Mouse (Mus musculus): ENCODE data around the gene Ube2h.

Ube2h gene

DNA sequence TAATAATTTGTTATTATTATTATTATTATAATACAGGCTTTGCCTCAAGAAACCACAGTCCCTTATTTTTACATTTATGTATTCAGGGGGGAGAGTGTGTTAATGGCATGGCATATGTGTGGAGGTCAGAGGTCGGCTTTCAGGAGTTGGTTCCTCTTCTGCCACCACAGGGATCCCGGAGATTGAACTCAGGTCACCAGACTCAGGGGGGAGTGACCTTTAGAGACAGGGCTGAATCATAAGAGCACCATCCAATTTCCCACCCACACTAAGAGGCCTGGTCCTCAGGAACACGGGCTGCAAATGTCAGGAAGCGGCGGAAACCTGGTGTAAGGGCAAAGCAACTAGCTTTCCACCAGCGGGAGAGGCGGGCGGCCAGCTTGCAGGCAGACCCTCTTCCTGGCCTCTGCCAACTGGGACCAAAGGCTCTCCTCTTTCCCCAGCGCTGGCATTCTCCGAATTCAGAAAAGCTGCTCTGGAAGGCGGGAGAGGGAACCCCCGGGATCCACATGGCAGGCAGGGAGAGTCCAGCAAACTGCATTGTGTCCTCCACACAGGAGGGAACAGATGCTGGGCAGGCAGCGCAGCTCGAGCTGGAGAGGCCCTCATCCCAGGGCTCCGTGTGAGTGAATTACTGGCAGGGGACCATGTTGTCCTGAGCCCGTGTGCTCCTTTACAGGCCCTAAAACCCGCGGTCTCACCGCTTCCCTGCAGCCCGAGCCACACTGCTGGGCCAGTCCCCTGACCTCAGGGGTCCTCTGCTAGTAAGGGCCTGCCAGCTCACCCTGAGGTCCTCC is 99.8 kb downstream of the Ube2h start:
- no peak for DNase-seq (ENCODE audit: low spot score in 2 of 2)

DNA sequence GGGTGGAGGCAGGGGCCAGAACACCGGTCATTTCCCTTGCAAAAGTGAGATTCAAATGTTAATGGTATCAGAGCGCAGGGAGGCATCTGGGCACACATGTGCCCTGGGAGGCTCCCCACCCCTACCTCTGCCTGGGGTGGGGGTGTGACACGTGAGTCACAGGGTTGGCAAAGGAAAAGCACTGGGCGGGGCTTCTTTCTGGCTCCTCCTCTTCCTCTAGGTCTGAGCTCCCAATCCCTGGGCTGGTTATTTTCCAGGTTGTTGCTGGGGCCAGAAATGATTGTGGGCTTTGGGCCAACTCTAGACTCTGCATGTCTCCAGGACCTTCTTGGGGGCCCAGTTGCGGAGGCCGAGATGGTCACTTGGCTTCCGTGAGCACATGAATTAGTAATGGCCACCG is 108.2 kb downstream of the Ube2h start:
- DNase-seq (ENCODE audit: low spot score in 2 of 2), result no peak

DNA sequence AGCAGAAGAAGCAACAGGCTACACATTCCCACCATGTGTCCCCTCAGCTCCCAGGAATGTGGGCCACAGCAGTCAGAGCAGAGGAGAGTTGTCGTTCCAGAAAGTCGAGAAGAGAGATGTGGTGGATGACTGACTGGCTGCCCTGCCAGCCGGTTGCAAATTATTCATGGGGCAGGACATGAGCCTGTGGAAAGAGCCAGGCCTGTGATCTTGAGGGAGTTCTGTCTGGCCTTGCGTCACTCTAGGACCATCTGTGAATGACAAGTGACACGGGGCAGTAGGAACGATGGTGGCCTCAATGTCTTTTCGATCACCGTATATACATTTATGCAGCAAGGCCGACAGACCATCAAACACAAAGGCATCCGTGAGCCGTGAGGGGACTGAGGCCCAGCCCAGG is 108.7 kb downstream of the Ube2h start:
- DNase-seq (ENCODE audit: low spot score in 2 of 2), result no peak

DNA sequence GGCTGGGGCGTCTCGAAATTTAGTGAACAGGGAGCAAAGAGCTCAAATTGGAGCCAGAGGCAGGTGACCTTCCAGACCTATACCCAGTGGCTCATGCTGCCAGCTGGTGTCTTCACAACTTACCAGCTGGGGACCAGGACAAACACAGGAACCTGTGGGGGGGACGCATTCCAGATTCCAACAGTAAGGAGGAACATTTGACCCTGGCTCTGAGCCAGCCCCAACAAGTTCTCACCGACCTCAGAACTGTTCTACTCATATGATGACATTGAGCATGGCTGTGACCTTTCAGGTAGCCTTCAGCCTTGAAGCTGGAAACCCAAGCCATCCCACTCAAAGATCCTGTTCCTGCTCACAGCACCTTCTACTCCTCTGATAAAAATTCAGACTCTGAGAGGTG is 120.7 kb downstream of the Ube2h start:
- DNase-seq (ENCODE audit: low spot score in 2 of 2), result no peak

DNA sequence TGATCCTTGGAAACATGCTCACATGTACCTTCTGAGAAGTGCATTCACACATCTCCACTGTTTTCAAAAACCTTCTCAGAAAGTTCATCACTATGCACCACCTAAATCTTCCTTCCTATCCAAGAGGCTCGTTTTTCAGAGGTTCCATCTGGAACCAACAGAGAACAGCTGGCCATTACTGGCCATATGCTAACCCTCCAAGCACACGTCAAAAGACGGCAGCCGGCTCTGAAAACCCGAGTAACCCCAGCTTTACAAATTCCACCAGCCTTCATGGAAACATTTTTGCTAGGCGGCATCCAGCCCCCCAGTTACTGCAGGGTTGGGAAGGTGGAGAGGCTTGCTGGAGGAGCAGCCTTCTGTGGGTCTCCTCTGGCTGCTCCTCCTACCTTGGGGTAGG is 122.3 kb downstream of the Ube2h start:
- no peak for DNase-seq (ENCODE audit: low spot score in 2 of 2)

DNA sequence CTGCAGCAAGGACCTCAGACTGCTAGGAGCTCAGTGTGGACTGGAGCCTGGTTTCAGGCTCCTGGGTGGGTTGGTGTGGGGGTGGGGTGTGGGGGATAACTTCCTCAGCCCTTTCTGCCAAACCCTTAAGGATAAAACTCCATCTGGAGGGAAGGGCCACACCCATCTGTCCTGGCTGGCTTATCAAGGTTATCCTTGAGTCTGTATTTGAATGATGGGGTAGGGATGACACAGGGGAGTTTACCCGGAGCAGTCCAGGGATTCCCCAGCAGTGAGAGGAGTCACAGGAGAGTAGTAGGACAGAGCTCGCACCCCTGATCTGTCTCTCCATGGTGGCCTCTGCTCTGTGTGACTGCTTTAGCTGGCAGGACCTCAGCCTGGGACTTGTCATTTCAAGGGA is 124.0 kb downstream of the Ube2h start:
- no peak for DNase-seq (ENCODE audit: low spot score in 2 of 2)

DNA sequence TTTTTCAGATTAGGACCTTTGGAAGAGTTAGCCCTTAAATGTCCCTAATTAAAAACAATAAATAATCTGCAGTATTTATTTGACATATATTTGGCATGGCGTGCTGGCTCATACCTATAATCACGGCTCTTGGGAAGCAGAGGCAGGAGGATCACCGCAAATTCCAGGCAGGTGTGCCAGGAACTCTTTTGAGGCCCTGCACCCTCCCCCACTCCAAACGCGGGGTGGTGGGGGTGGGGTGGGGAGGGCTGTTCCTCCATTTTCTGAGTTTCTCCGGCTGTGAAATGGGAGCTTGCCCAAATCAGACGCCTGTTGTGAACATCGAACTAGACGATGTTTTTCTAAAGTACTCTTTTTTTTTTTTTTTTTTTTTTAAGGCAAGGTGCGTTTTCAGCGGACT is 125.3 kb downstream of the Ube2h start:
- no peak for DNase-seq (ENCODE audit: low spot score in 2 of 2)

DNA sequence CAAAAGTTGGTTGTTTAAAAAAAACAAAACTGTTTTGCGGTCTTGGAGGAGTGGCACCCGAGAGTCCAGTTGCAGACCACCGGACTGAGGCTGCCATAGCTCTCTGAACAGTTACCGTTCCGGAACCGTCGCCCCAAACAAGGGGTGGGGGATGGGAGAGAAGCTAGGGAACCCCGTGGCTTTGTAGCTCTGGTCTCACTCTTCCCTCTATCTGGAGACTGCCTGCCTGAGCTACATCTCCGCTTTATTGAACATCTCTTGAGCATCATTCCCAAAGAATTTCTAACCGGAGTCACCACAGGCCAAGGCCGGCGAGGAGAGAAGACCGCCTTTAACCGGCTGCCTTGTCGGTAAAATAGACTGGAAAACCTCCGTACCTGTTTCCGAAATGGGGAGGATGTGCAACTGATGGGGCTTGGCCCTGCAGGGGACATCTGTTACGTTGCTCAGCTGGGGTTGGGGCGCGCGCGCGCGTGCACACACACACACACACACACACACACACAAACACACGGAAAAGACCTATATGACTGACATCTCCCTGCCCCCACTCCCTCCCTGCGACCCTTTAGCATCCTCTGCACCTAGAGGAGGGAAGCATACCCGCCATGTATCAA is 126.2 kb downstream of the Ube2h start:
- DNase-seq (ENCODE audit: low spot score in 2 of 2), result no peak

DNA sequence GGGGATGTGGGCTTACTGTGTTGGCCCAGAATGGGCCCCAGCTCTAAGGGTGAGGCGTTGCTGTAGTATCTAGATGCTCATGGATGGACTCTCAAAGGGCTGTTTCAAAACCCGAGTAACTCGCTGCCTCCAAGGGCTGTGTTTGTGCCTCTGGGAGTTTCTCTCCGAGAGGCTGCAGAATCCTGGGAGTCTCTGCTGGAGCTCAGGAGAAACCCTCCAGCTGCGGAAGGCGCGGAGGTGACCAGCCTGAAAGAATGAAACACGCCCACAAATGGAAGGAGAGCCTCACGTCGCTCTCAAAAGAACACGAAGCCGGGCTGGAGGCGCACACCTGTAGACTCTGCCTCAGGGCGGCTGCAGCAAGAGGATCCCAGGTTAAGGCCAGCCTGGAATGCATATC is 127.0 kb downstream of the Ube2h start:
- no peak for DNase-seq (ENCODE audit: low spot score in 2 of 2)

DNA sequence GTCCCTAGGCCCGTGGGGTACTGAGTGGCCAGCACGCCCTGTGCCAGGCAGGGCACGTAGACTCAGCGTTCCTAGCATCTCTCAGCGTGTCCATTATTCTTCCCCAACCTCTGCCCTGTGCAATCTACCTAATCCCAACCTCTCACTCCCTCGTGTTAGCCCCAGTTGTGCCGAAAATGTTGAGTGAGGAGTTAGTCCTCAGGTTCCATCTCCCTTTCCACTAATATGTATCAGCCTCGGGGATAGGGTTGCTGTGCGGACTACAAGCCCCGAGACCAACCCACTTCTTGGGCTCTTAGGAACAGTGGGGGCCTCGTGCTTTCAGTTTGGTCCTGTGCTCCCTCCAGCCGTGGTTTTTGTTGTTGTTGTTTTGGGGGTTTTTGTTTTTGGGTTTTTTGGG is 127.8 kb downstream of the Ube2h start:
- no peak for DNase-seq (ENCODE audit: low spot score in 2 of 2)

DNA sequence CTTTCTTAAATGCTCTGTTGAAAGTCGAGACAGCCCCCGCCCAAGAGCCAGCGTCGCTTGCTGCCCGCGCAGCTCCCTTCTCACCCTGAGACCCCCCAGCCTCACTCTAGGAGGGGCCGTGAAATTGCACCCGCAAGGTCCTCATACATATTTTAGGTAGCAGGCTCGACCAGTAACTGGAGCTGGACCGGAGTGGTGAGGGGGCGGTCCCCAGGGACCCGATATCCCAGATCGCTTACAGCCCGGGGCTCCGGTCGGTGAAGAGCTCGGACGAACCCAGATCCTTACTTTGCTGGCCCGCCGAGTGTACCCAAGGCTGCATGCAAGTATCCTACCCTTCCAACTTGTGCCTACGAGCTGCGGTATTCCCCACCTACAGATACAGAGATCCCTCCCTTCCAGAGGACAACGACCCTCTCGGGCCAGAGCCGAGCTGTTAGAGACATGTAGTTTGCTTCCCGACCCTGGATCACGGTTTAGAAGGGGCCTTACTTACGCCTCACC is 128.4 kb downstream of the Ube2h start:
- DNase-seq (ENCODE audit: low spot score in 2 of 2), result no peak

GRCm38 (mm10) chr6:30175225-30175917 is 129.0 kb downstream of the Ube2h start:
- no peak for DNase-seq (ENCODE audit: low spot score in 2 of 2)

- no peak for DNase-seq (ENCODE audit: low spot score in 2 of 2)
Observed at GRCm38 (mm10) chr6:30174461-30175224, 129.7 kb downstream of the Ube2h start.

DNA sequence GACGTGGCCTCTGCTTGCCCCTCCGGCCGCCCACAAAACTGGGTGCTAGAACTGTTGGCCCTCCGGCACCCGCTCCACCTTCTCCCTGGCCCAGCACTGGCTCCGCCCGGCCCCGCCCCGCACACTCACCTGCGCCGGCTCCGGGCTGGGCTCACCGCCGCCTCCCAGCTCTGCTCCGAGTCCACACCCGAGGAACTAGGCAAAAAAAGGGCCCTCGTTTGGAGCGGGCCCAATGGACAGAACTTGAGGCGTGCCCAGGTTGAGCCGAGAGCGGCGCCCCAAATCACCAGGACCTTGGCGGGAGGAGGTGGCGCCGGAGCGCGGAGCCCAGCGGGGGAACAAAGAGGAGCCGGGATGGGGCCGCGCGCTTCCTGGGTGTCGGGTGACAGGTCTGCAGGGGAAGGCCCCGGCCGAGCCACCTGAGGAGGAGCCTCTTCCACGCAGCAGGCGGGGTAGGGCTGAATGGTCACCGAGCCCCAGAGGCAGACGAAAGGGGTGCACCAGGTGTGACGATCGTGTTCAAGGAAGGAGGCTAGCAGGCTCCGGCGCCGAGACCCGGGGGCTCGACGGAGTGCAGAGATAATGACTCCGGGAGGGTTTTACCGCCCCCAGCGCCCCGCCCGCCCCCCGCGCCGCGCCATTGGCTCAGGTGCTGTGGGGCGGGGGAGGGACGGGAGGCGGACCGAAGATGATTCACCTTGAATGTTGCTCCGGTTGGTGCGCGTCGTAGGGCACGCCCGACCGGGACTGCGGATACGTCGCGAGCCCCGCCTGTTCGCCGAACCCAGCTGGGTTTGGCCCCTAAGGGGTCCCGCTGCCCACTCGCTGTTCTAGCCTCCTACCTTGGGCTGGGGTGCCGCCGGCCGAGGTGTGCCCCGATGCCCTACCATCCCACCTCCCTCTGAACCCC is 130.5 kb downstream of the Ube2h start:
- DNase-seq (ENCODE audit: low spot score in 2 of 2), result no peak

- DNase-seq (ENCODE audit: low spot score in 2 of 2), result no peak
Observed at GRCm38 (mm10) chr6:30172820-30173550, 131.4 kb downstream of the Ube2h start.

- no peak for DNase-seq (ENCODE audit: low spot score in 2 of 2)
Observed at GRCm38 (mm10) chr6:30172441-30172819, 131.9 kb downstream of the Ube2h start.

GRCm38 (mm10) chr6:30171967-30172366 is 132.4 kb downstream of the Ube2h start:
- no peak for DNase-seq (ENCODE audit: low spot score in 2 of 2)

- no peak for DNase-seq (ENCODE audit: low spot score in 2 of 2)
Observed at GRCm38 (mm10) chr6:30171226-30171625, 133.1 kb downstream of the Ube2h start.

DNA sequence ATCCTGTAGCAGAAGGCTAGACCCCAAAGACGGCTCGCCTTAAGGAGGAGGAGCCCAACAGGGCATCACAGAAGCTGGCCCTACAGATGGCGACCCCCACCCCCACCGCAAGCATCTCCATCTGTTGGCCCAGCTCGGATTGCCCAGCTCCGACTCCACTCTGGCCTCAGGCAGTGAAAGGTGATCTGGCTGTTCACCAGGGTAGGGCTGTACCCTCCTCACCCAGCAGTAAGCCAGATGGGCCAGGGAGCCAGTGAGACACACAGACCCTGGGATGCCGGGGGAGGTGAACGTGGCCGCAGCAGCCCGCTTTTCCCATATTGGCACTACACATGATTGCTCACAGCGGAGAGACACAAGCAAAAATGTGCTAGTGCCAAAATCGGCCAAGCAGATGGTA is 135.2 kb downstream of the Ube2h start:
- no peak for DNase-seq (ENCODE audit: low spot score in 2 of 2)

DNA sequence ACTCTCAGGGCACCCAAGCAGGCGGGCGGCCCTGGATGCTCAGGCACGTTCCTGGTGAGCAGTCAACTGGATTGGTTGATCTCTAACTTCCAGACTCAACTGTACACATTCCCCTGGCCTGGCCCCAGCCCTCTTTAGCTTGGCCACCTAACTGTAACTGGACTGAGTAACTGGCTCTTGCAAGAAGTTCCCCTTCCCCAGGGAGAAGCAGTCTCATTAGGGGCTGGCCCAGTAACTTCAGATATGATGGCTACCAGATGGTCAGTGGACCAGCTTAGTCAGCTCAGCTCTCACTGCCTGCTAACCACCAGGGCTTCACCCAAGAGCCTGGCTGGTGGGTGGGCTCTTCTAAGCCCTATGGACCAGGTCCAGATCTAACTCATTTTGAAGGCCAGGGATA is 136.1 kb downstream of the Ube2h start:
- DNase-seq (ENCODE audit: low spot score in 2 of 2), result peak; percentile 36 to 39

Measured in heart, adult 9 months (tissue).